Mouse (Mus musculus) lung, postnatal 0 days (tissue): ENCODE measurements around the gene Agtr1b. TPM values are rescaled to one million over a fixed set of nuclear protein-coding genes. Genes with fewer than 3 reads are reported as not detected.

Experiments
- ATAC-seq: fragments of 200-750 bp; cut with Nextera tagmentation; 2 replicates; pipeline ENCODE4 v1.8.0; 2017; ENCODE audit warnings: moderate library complexity
- DNase-seq: peaks from one replicate; pipeline ENCODE4 v3.0.0-alpha.2; 2016; ENCODE audit warnings: low spot score
- H3K27ac ChIP-seq: fragments of 300-500 bp; sonication (generic); 2 replicates; pipeline ENCODE4 v1.5.1; 2014; ENCODE audit warnings: antibody characterized with exemption, mild to moderate bottlenecking, low read length, mixed read lengths
- H3K27me3 ChIP-seq: fragments of 300-500 bp; sonication (generic); replicated peaks from 2 replicates; pipeline ENCODE4 v1.6.1; 2014; ENCODE audit warnings: low read length, mixed read lengths; ENCODE audit not compliant: insufficient read depth
- H3K36me3 ChIP-seq: fragments of 300-500 bp; sonication (generic); 2 replicates; pipeline ENCODE4 v1.6.1; 2014; ENCODE audit warnings: low read length, mixed read lengths; ENCODE audit not compliant: insufficient read depth
- H3K4me1 ChIP-seq: fragments of 300-500 bp; sonication (generic); 2 replicates; pipeline ENCODE4 v1.6.1; 2014; ENCODE audit warnings: antibody characterized with exemption, low read depth, low read length, mixed read lengths; ENCODE audit not compliant: insufficient read depth
- H3K4me2 ChIP-seq: fragments of 300-500 bp; sonication (generic); replicated peaks from 2 replicates; pipeline ENCODE4 v1.6.1; 2014; ENCODE audit warnings: low read depth, mild to moderate bottlenecking, low read length, moderate library complexity, mixed read lengths
- H3K4me3 ChIP-seq: fragments of 300-500 bp; sonication (generic); 2 replicates; pipeline ENCODE4 v1.5.1; 2014; ENCODE audit warnings: low read depth, low read length
- H3K9ac ChIP-seq: fragments of 300-500 bp; sonication (generic); replicated peaks from 2 replicates; pipeline ENCODE4 v1.6.1; 2014; ENCODE audit warnings: low read depth, mild to moderate bottlenecking
- H3K9me3 ChIP-seq: fragments of 300-500 bp; sonication (generic); 2 replicates; pipeline ENCODE4 v1.6.1; 2016; ENCODE audit warnings: low read length, mixed read lengths
- CTCF ChIP-seq: IDR thresholded peaks from 2 replicates; pipeline ENCODE4 v1.5.1; 2016; ENCODE audit warnings: antibody characterized with exemption, mild to moderate bottlenecking
- EP300 ChIP-seq: IDR thresholded peaks from 2 replicates; pipeline ENCODE4 v1.6.1; 2016; ENCODE audit warnings: antibody characterized with exemption, mild to moderate bottlenecking, control low read depth
- WGBS: fragments of 180-500 bp; shearing (Covaris S2); extraction: QIAGEN DNeasy Blood & Tissue Kit; methylation state at CpG from one replicate; pipeline ENCODE4 v1.1.7; 2014; 5-methylcytosine and 5-hydroxymethylcytosine counted together
- polyA plus RNA-seq: library from polyadenylated mRNA; unstranded; fragments of >200 nt; fragmentation: Nextera tagmentation; extraction: Ambion mirVana; gene quantifications from 2 replicates; pipeline ENCODE4 v1.2.1, GENCODE M21; 2015

The Agtr1b gene
- polyA plus RNA-seq, 1 experiment from 2014 or later: 0.85 TPM

- TF ChIP-seq EP300: no peak
- TF ChIP-seq CTCF: no peak
Observed at GRCm38 (mm10) chr3:20288761-20289160, 78.2 kb downstream of the Agtr1b start.

GRCm38 (mm10) chr3:20281796-20282195 lies 85.2 kb downstream of the Agtr1b start:
- Histone ChIP-seq H3K4me3 (no peak overlapping the region), H3K9ac (no peak overlapping the region), H3K36me3 (no peaks in the 10 kb centered on the region), H3K4me2 (no peak overlapping the region), H3K4me1 (no peaks in the 10 kb centered on the region), H3K9me3 (no peaks in the 10 kb centered on the region), H3K27ac (no peak overlapping the region), H3K27me3 (no peaks in the 10 kb centered on the region)
- ATAC-seq: no peak
- no peak for DNase-seq
- no peak for TF ChIP-seq CTCF
- TF ChIP-seq EP300: no peak
- 63% methylated on average over 1 of the region's 1 CpGs for WGBS

More at GRCm38 (mm10) chr3:20288761-20289160, 78.2 kb downstream of the Agtr1b start:
- ATAC-seq: peak; percentile 71; the same call in 1 of the 2 replicates
- 58% methylated on average over 2 of the region's 2 CpGs for WGBS
- no peak overlapping the region for H3K9ac ChIP-seq
- no peak overlapping the region for H3K4me3 ChIP-seq
- peak; percentile 73 for DNase-seq
- no peaks in the 10 kb centered on the region for H3K36me3 ChIP-seq
- no peak overlapping the region for H3K27ac ChIP-seq
- no peaks in the 10 kb centered on the region for H3K9me3 ChIP-seq
- H3K4me1 ChIP-seq: no peaks in the 10 kb centered on the region
- no peaks in the 10 kb centered on the region for H3K27me3 ChIP-seq
- H3K4me2 ChIP-seq: no peak overlapping the region

- H3K4me1 ChIP-seq: no peaks in the 10 kb centered on the region
- H3K27ac ChIP-seq: no peak within 1 kb of the TSS
- H3K4me3 ChIP-seq: no peak within 1 kb of the TSS
- WGBS: 80% methylated on average over 3 of the region's 3 CpGs
- H3K36me3 ChIP-seq: no peaks in the 10 kb centered on the region
- no peak for DNase-seq
- no peaks in the 10 kb centered on the region for H3K27me3 ChIP-seq
- no peak for ATAC-seq
- no peaks in the 10 kb centered on the region for H3K9me3 ChIP-seq
- no peak for TF ChIP-seq CTCF
- TF ChIP-seq EP300: no peak
- H3K9ac ChIP-seq: no peak within 1 kb of the TSS
- no peak within 1 kb of the TSS for H3K4me2 ChIP-seq
Observed at GRCm38 (mm10) chr3:20275633-20276032, 91.3 kb downstream of the Agtr1b start, which contains the start of gene Cpb1. Gene Cpb1, minus strand, starts transcription at chr3:20275733.

Other genes starting within 250 kb of the Agtr1b start
- 359 and 383 TPM in 2 replicates for gene Gyg, start 211.9 kb downstream of the Agtr1b start, polyA plus RNA-seq
- 5.6 and 5.9 TPM in 2 replicates for gene Cpa3, start 125.0 kb downstream of the Agtr1b start, polyA plus RNA-seq
- 1.3 and 1.4 TPM in 2 replicates for gene Cpb1, start 91.4 kb downstream of the Agtr1b start, polyA plus RNA-seq